Mouse (Mus musculus) lung, postnatal 14 days (tissue): Measurements from ENCODE around the gene Cracr2b.

Source experiments
- DNase-seq: peaks from one replicate; pipeline ENCODE4 v3.0.0; 2021

Gene Cracr2b

DNA sequence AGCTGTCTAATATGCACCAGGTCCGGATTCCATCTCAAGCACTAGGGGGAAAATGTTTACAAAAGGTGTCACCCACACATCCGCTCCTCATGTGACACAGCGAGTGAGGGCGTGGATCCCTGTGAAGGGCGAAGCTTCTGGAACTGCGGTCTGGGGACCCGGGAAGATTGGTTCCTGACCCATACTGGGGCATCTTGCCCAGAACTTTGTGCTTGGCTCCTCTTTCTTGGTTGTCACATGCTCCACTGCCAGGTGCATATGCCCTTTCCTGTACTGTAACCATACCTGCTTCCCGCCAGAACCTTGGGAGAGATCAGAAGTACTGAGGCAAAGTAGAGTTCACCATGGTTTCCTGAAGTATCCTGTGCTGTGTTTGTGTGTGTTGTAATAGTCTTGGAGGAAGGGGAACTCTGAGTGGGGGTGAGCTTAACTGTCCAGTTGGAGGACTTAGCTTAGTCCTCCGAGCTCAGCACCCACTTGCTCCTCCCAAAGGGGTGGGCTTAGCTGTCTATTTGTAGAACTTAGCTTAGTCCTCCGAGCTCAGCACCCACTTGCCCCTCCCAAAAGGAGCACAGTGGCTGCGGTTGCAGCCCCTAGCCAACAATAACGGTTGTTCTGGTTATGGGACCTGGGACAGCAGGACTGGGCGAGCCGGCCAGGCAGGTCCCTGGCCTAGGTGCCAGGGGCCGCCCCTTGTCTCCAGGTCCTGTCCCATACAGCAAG lies at the start of gene Cracr2b:
TSS of gene Cracr2b (plus strand) at position 704 of the 723 bp plus-strand sequence.
- no peak for DNase-seq

DNA sequence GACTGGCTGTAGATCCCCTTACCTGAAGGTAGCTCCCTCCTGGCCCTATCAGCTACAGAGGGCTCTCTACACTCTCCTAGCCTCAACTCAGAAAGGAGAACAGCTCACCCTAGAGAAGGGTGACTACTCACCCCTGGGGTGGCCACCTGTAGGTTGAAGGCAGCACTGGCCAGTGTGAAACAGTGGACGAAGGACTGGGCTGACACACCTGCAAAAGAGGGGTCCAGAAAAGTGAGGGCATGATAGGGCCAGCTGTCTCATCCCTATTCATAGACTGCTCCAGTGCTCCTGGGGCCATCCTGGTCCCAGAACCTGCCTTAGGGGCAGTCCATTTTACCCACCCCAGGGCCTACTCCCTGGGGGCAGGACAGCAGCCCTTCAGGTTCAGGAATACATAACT lies 49.2 kb upstream of the Cracr2b start:
- DNase-seq = no peak

DNA sequence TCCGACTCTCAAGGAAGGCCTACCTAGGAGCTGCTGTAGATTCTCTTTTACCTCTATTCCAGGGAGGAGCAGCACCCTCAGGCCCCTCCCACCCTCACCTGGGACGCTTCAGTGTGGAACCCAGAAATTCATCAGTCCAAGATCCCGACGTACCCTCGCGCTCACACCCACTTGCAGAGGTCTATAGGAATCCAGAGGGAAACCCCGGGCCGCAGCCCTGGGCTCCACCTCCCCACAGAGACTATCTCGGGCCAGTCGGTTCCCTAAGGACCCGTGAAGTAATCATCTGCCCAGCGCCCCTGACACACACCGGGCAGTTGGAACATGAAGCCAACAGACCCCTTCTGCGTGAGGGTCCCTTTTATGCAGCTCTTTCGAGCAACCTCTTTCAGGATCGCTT lies 47.6 kb upstream of the Cracr2b start:
- DNase-seq = no peak

DNA sequence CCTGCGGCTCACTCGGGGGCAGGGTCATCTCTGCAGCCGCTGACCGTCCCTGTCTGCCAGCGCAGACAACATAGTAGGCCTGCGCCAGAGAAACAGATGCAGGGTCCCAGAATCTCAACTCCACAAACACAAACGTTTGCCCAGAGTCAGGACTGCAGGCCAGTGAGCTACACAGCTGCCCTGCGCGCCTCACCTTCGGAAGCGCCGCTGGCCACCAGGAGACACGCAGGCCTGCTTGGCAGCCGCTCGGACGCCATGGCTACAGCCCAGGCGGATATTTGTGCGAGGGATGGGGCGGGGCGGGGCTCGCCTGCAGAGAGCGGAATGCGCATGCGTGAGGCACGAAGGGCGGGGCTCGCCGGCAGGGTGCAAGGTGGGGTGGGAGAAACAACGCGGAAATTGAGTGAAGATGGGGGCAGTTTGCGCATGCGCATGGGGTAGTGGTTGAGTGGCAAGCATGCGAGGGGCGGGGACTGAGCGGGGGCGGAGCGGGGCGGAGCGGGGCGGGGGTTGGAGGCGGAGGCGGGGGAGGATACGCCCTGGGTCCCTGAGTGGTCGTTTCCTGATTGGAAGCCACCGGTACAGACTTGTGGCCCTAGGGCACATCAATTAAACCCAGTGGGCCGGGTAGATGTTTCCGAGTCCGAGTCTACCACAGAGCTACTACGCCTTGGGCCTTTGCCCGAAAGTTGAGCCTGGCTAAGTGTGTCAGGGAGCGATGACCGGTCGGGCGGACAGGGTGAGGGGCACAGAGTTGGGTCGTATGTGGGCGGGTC lies 46.9 kb upstream of the Cracr2b start, which contains the start of gene Gatd1:
TSS of gene Gatd1 (minus strand) at position 328 of the 776 bp plus-strand sequence.
- peak; percentile 100 for DNase-seq

DNA sequence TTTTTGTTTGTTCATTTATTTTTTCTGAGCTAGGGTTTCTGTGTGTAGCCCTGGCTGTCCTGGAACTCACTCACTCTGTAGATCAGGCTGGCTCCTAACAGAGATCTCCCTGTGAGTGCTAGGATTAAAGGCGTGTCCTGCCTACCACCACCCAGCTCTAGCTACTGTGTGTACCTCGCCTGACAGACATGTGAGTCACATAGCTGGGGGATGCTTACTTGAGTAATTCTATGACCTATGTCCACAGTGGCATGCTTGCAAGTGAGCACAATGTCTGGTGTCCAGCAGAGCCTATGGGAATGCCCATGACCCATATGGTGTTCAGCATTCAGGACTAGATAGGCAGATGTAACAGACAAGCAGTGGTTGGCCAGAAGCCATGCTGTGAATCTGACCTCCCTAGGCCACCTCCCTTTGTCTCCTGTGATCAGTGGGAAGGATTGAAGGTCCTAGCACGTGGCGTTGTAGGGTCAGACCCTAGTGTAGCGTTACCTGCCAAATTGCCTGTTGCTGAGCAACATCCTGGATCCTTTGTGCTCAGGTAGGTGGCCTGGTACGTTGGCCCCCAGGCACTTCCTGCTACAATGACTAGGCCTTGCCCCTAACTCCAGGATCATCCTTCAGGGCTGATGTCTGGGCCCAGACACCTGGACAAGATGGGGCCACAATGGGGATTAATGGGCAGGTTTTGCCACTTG lies 44.6 kb upstream of the Cracr2b start:
- DNase-seq = no peak

DNA sequence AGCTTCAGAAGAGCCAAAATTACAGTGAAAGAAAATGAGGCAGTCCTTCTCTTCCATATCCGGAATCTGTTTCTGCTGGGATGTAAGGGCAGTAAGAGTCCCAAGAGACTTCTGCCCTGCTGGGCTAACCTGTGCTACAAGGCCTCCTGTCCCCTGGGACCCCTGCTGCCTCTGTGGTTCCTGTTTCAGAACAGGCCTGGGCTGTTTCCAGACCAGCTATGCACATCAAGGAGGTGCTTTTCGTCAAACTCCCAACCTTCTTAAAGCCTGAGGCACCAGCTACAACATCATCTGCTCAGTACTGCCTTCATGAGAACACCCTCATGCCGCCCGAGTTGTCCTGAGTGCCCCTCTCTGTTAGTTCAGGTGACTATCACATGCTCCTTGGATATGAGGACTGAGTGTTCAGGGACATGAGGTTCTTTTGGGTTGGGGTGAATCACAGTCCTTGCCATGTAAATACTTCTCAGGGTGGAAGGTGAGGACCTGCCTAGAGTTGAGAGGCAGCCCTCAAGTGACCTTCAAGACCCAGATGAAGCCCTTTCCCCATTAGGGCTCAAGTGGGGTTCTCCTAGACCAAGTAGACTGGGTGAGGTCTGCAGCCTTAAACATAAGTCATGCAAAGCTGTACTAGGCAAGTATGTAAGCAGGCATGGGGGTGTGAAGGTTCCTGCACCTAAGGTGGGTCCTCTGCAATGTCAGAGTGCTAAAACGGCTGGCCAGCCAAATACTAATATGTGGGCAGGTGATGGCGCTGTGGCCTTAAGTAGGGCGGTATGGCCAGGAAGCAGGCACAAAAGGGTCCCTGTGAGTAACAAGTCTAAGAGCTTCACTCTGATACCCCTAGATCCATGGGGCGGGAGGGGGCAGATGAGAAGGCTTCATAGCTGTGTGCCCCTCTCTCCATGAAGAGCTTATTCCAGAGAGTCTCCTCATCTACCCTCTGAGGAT lies 42.9 kb upstream of the Cracr2b start:
- DNase-seq = no peak

DNA sequence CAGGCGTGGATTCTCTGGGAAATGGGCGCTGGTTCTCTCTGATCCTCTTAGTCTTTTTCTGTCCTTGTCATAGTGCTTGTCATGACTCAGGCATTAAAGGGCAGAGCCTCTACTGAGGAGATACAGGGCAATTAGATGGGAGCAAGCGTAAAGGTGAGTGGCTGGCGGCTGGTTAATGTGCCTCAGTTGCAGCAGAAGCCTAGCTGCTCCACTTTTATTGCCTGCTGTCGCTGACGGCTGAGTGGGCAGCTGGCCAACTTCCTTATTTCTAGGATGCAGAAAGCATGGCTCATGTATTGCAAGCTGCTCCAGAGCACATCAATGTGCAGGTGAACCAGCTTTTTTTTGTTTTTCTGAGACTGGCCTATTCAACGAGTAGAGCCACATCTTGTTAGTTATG lies 41.9 kb upstream of the Cracr2b start:
- DNase-seq = peak; percentile 50

DNA sequence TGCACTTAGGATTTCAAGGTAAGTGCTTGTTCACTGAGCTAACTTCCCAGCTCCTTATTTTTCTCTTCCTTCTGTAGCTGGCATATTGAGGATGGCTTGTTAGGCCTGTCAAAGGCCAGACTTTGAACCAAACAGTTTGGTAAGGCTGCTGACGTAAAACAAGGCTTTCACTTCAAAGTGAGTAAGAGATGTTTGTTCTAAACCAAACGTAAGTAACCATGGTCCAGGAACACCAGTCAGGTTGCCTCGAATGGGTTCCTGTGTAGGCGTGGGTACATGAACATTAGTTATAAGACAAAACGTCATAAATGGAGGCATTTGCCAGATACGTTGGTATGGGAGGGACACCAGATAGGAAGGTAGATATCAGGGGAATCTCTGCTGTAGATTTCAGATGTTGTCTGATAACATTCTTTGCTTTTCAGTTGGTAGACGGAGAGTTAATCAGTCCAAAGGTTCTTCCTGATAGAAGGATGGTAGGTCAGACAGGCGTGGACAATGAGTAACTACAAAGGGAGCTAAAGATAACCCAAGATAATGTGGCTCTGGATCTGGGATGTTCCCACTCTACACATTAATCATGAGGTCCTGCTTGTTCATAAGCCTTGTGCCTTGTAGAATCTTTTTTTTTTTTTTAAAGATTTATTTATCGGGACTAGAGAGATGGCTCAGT lies 40.7 kb upstream of the Cracr2b start:
- no peak for DNase-seq

DNA sequence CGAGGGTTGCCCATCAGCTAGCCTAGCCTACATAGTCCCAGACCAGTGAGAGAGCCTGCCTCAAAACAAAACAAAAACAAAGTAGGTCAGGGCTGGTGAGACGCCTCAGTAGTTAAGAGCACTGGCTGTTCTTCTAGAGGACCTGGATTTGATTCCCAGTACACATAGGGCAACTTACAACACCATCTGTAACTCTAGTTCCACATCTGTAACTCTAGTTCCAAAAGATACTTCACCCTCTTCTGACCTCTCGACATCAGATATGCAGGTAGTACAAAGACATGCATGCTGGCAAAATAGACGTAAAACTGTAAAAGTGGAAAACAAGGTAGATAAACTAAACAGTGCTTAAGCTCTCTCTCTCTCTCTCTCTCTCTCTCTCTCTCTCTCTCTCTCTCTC lies 37.1 kb upstream of the Cracr2b start:
- DNase-seq = no peak

DNA sequence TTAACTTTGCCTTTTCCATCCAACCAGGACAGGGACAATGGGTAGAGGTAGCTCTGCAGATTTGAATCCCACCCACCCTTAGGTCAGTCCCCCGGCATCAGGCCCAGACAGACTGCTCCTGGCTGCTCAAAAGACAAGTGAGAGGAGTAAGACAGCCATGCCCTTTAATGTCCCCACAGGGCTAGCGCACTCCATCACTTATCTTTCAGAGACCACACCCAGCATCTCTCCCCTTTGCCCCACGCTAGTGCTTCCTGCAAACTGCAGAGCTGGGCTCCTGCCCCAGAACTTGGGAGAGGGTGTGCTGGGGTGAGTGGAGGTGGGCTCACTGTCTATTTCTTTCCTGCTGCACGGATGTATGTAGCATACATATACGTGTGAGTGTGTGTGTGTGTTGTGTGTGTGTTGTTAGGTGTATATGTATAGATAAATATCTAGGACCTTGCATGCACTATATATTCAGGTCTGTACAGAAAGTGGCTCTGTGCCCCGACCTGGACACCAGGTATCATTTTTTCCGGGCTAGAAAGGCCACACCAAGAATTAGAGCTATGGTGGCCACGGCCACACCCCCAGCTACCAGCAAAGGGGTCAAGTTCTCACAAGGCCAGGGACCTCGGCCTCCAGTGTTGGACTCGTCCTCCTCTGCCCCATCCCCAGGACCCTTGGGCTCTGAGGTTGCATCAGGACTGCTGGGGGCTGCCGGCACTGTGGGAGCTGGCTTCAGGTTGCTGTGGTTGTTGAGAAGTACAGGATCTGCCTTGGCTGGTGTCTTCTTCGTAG lies 33.8 kb upstream of the Cracr2b start:
- DNase-seq = no peak

DNA sequence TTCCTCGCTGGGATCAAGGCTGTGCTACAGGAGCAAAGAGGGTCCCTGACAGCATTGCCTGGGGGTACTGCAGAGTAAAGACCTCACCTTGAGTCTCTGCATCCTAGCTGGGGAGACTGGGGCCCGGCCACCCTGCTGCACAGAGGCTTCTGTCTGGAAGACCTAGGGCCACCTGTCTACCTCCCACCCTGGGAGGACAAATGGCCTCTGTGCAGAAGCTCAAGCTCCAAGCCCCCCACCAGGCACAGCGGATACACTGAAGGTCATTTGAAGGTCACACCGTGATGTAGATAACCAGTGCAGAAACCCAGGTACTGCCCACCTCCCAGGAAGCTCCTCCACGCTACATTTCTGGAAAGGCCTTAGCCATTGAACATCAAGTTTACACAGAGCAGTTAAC lies 32.2 kb upstream of the Cracr2b start:
- no peak for DNase-seq

DNA sequence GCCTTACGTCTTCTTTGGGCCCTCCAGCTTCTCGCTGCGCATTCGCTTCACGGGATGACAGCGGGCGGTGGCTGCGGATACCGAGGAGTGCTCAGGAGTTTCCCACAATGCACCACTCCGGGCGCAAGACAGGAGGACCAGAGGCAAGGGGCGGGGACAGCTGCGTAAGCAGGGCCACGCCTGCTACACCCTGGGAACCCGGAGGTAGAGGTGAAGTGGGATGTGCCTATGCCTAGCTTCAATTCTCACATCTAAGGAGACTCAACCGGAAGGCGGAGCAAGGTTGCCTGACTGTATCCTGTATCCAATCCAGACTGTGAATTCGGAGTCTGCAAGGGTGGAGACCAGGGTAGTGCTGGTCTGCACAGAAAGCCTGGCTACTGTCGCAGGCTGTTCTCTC lies 31.6 kb upstream of the Cracr2b start, which contains the start of gene Cend1:
TSS of gene Cend1 (minus strand) at position 182 of the 400 bp plus-strand sequence.
- DNase-seq = peak; percentile 24

DNA sequence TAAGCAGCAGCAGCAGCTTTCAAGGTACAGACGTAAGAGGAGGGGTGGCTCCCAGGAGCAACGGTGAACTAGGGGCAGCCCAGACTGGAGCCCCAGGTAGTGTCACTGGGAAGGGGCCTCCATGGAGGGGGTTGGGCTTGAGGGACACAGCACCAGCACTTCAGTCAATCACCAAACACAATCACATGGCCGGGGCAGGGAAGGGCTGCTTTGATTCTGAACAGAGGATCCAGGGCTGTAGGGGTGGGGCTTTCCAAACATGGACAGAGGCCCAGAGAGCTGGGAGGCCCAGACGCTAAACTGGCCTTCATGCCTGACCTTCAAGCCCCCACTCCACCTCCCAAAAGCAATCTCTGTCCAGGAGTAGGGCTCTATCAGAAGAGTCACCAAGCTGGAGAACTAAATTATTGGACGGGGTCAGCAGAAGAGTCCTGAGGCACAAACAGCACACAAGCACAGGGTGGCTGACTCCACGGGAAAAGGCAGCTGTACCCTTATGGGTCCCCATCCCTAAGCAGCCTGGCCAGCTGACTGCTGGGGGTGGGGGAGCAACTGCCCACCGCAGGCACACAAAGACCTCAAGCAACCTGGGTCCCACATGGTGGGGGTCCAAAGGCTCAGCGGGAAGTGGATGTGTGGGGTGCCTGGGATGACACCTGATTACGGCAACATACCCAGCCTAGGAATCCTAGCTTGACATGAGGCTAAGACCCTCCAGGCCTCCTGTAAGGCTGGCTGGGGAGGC lies 30.9 kb upstream of the Cracr2b start:
- DNase-seq = no peak

DNA sequence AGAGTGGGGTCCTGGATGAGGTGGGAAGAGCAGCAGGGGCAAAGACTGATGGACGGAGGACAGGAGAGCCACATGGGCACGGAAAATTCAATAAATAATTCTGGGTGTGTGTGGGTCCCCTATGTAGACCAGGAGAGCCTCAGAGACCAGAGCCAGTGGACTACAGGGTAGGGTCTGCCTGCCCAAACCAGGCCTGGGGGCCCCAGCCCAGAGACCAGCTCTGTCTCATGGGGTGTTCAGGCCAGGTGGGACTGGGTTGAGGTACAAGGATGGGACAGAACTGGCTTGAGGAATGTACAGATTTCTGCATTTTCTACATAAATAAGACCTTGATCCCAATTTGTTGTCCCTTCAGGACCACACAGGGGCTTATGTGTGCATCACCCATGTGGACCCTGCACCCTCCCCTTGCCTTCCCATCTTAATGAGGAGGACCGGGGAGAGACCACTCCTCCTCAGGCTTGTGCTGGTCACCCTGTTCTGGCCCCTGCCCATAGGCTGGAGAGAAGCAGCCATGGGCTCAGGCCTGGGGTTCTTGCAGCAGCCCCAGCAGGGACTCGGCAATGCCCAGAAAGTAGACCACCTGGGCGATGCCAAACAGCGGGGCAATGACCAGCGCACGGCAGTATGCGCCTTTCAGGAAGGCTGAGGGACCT lies 30.2 kb upstream of the Cracr2b start:
- DNase-seq = no peak

DNA sequence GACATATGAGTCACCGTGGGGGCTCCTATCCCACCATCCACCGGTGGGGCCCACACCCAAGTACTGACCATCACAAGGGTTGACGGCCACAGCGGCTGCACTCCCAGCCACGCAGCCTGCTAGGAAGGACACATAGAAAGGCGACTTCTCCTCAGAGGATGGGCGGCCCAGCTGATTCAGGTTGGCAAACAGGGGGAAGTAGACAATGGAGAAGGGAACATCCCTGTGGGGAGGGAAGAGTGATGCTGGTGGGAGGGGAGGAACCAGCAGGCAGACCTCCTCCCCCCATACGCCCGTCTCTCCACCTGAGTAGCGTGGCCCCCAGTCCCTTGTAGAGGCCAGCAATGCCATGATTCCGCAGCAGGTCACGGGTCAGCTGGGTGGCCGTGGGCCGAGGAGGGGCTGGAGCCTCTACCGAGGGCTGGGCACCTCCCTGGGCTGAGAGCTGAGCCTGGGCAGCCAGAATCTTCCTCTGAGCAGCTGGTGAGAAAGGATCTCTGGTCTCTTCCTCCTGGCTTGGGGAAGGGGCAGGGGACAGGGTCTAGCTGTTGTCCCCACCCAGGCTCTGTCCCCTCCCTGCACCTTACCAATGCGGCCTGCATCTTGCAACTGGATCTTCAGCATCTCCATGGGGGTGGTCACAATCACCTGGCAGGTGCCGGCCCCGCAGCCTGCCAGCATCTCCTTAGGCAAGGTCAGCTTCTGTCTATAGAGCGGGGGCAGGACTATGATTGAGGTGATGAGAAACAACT lies 29.3 kb upstream of the Cracr2b start:
- DNase-seq = no peak

DNA sequence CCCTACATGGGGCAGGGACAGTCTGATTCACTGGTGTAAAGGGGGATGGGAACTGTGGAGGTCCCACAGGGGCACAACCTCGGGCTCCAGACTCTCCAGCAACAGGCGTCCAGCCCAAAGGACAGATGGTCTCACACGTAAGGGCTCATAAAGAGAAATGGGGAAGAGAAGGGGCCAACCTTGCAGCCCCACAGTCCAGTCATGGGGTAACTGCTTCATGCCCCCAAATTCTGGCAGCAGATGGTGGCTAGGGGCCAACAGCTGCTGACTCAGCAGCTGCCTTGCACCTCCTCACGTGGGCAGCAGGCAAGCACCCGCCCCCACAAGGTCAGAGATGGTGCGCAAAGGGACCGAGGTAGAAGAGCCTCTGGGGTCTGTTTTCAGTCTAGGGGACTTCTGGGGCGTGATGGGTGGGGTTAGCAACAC lies 28.7 kb upstream of the Cracr2b start:
- no peak for DNase-seq

DNA sequence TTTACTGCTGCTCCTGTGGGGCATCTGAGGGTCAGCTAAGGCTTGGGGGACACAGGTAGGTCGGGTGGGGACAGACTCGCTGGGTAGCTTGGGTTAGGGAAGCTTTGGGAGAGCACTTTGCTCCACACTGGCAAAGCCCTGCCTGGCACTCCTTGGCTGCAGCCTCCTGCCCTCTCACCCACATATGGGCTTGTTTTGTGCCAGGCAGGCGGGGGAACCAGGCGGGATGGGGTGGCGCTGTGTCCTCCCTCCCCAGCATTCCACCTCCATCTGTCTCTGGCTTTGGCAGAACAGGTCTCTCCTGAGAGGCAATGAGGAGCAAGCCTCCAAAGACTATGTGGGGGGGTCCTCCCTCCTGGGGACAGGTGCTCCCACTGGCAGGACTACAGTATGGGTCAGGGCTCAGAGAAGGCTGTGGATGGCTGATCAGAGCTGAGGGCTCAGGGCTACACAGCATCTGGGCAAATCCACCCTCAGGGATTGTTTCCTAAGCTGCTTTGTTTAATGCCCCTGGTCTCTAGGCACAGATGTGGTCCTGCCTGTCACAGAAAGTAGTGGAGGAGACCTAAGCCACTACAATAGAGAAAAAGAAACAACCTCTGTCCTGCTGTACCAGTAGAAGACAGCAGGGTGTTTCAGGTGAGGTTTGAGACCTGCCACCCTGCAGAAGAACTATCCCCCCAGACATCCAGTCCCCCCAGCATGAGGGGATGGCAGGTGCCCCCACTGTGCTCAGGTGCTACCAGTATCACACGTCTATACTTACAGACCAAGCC lies 28.0 kb upstream of the Cracr2b start:
- no peak for DNase-seq
